In the genomic region with DNA sequence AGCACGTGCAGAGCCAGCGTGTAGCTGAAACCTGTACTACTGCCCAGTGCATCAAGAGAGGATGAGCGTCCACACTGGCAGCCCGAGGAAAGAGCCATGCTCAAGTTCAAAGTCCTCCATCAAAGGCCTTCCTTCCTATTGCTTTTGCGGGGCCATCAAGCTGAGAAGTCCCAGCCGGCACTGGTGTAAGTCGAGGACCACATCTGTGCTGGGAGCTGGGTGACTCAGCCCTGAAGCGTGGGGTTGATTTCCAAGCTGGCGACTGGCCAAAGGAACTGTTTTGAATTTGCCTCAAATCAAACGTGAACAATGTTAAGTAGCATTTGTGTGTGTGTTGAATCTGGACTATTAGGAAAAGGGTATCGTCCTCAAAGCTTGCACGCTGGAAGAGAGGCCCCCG, we compare ENCODE assay signal across 10 mouse cellular contexts. TPM values are rescaled to one million over a fixed set of nuclear protein-coding genes. Genes with fewer than 3 reads are reported as not detected.
DNase-seq lines count a peak whose midpoint lies in the region; ATAC-seq and TF ChIP-seq lines count a peak whose summit lies in the region.
"Had no signal": no experiment of that assay in that cellular context is flagged by ENCODE, and none has a peak within 500 bp of the region (broad histone marks: within the 10 kb centered on the region; RNA-seq: fewer than 3 reads in every experiment).

No protein-coding gene starts in this region.

- ATAC-seq in forebrain, embryonic 13.5 days: peak; percentile 50; the same call in 1 of the 2 replicates
- no peak for ATAC-seq in forebrain, embryonic 11.5 days (replicated peaks; ENCODE audit: low FRiP score)

- no peak overlapping the region for H3K4me2 ChIP-seq in forebrain, embryonic 13.5 days
- no peak overlapping the region for H3K4me2 ChIP-seq in forebrain, embryonic 11.5 days (ENCODE audit: low read depth, low read length, severe bottlenecking)

- 47% methylated on average over 13 of the region's 13 CpGs for WGBS in forebrain, embryonic 13.5 days
- WGBS in forebrain, embryonic 11.5 days: 69% methylated on average over 13 of the region's 13 CpGs

- H3K27ac ChIP-seq in forebrain, embryonic 13.5 days: 0 out of 2 replicates have a peak overlapping the region, but pooled peaks have one; percentile 14
- H3K27ac ChIP-seq in forebrain, embryonic 11.5 days (ENCODE audit: low read depth, low read length): no peak overlapping the region
- no peak overlapping the region for H3K27ac ChIP-seq in layer of hippocampus, adult 2 months
- H3K27ac ChIP-seq: macrophage had no signal

- peaks cover 21% of the 10 kb centered on the region for H3K4me1 ChIP-seq in forebrain, embryonic 13.5 days
- no peaks in the 10 kb centered on the region for H3K4me1 ChIP-seq in forebrain, embryonic 11.5 days (replicated peaks; ENCODE audit: control insufficient read depth, insufficient read depth, low read length)

- H3K36me3 ChIP-seq in forebrain, embryonic 13.5 days (ENCODE audit: poor library complexity, severe bottlenecking): no peaks in the 10 kb centered on the region
- no peaks in the 10 kb centered on the region for H3K36me3 ChIP-seq in forebrain, embryonic 11.5 days (ENCODE audit: control insufficient read depth, insufficient read depth, low read length)

- H3K9me3 ChIP-seq in forebrain, embryonic 13.5 days (replicated peaks): no peaks in the 10 kb centered on the region
- no peaks in the 10 kb centered on the region for H3K9me3 ChIP-seq in forebrain, embryonic 11.5 days (ENCODE audit: control insufficient read depth, low read length)

- TF ChIP-seq CTCF in layer of hippocampus, adult 2 months (conservative IDR thresholded peaks at IDR 0.05): no peak

- no peak overlapping the region for H3K4me3 ChIP-seq in forebrain, embryonic 13.5 days
- H3K4me3 ChIP-seq in forebrain, embryonic 11.5 days (ENCODE audit: low read depth, low read length): no peak overlapping the region
- no peak overlapping the region for H3K4me3 ChIP-seq in layer of hippocampus, adult 2 months

- 0 out of 2 replicates have a peak overlapping the region, but pooled peaks have one; percentile 40 for H3K9ac ChIP-seq in forebrain, embryonic 13.5 days
- no peak overlapping the region for H3K9ac ChIP-seq in forebrain, embryonic 11.5 days (ENCODE audit: low read length)

- H3K27me3 ChIP-seq in forebrain, embryonic 13.5 days: no peaks in the 10 kb centered on the region
- H3K27me3 ChIP-seq in forebrain, embryonic 11.5 days (ENCODE audit: control insufficient read depth, insufficient read depth, low read length): no peaks in the 10 kb centered on the region
- H3K27me3 ChIP-seq: CH12.LX had no signal

- no peak for DNase-seq in forebrain, embryonic 11.5 days (ENCODE audit: low spot score)
- DNase-seq in adrenal gland, postnatal 14 days: peak; percentile 83
- peak; percentile 70 for DNase-seq in heart, adult 8-10 months (ENCODE audit: low spot score)
- peak; percentile 62 to 72 for DNase-seq in layer of hippocampus, adult 2 months (ENCODE audit: low spot score in 2 of 2)
- peak; percentile 73 to 81 for DNase-seq in lung, postnatal 4 days
- DNase-seq in spleen, adult 12 weeks (ENCODE audit: low spot score): no peak
- no peak for DNase-seq in thymus, adult 18-20 months

RNA-seq across cellular contexts. Expression of a gene that starts 57.4 kb away (rescaled TPM):
- 1.5 and 1.7 TPM in 2 replicates for polyA plus RNA-seq in forebrain, embryonic 13.5 days (2015; fragmentation: Nextera tagmentation; extraction: Ambion mirVana)
- polyA plus RNA-seq in forebrain, embryonic 11.5 days (2014; fragmentation: Nextera tagmentation; extraction: Ambion mirVana): 0.55 and 0.89 TPM in 2 replicates
- total RNA-seq in adrenal gland, postnatal 14 days (2021): 2.7 and 7.6 TPM in 2 replicates
- total RNA-seq in heart, adult 8-10 months (2022): 10 to 100 TPM in 3 of 4 experiments, 1 to 10 TPM in 1; 9.8 to 19.2 (median 16.3) TPM
- 10 to 100 TPM; 19.7 to 20.1 TPM for total RNA-seq in layer of hippocampus, adult 2 months (2021)

Comparison
In these comparisons a context has a peak if more than half of its experiments do, and no peak if none do; other contexts are left out.
1. DNase-seq: peak in adrenal gland, postnatal 14 days (single experiment), heart, adult 8-10 months (single experiment), layer of hippocampus, adult 2 months (2 of 2) and lung, postnatal 4 days (2 of 2); none in forebrain, embryonic 11.5 days (single experiment), spleen, adult 12 weeks (single experiment) and thymus, adult 18-20 months (0 of 2).